Mouse (Mus musculus) ovary, adult 18-20 months (tissue): Measurements from ENCODE around the gene Hmg20a.
A peak's percentile ranks its signal among the peaks of the same experiment; 100 is the strongest.

Experiments used
- DNase-seq: peaks from one replicate; pipeline ENCODE4 v3.0.0; 2022; ENCODE audit warnings: low spot score, mixed read lengths

Hmg20a gene

DNA sequence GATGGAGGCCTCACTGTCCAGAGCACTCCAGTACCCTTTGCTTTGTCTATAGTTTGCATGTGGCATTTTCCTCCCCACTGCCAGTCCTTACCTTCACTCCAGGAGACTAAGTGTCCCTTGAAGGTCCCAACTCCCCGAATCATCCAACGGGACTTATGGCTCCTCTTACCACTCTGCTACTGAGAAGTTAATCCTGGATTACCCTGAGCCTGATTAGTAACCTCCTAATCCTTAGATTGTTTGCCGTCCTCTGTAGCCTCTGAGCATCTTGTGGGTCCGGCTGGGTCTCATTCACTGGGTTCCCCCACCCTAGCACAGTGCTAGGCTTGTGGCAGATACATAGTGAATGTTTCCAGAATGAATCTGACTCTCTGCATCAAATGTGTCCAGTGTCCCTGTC, 109.5 kb downstream of the Hmg20a start:
- DNase-seq = no peak

DNA sequence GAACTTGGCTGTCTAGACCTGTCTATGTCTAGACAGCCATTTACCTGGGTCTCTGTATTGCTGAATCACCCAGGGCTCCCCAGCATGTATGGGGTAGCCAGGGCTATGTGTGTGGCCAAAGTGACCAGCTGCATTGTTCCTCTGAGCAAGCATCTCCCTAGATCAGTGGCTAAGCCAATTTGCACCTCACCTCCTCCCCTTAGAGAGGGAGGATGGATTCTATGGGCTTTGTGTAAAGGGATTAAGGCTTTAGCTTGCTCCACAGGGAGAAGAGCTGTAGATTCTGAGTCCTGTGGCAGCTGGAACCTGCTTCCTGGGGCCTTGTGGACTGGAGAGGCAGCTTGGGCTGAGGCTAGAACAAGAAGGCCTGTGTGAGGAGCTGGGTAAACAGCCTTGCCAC, 113.6 kb downstream of the Hmg20a start:
- no peak for DNase-seq

- no peak for DNase-seq
Measured at GRCm38 (mm10) chr9:56533916-56534315, 115.5 kb downstream of the Hmg20a start.

GRCm38 (mm10) chr9:56534727-56535126, 116.3 kb downstream of the Hmg20a start:
- no peak for DNase-seq

DNA sequence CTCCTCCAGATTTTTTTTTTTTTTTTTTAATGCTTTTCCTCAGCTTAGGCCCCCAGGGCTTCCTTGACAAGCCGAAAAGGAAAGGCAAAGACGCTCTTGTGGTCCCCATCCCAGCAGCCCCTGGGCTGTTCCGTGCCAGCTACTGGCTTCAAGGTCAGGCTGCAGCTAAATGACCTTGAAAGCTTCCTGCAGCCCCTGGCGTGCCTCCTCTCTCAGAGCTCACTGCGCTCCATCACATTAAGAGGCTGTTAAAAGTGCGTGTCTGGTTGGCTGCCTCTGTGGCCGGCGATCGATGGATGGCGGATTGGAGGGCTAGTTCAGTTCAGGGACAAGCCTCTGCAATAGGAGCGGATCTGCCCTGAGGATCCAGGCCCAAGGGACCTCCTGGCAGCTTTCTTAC, 117.0 kb downstream of the Hmg20a start:
- peak; percentile 60 for DNase-seq

GRCm38 (mm10) chr9:56540051-56540450, 121.6 kb downstream of the Hmg20a start:
- no peak for DNase-seq

- no peak for DNase-seq
Measured at GRCm38 (mm10) chr9:56544687-56545475, 126.5 kb downstream of the Hmg20a start.
